Mouse (Mus musculus) adrenal gland, adult (tissue): ENCODE data around the gene Txndc2.
A peak's percentile ranks its signal among the peaks of the same experiment; 100 is the strongest.

ENCODE experiments used
- DNase-seq, 2 experiments: peaks; one replicate each; pipeline ENCODE4 v3.0.0; 2022 to 2023; ENCODE audit warnings: low spot score in 1 of 2; ENCODE audit not compliant: inconsistent age in 2 of 2

The Txndc2 gene

GRCm38 (mm10) chr17:65613463-65614412, 28.2 kb downstream of the Txndc2 start, which contains the start of gene Vapa:
Vapa (minus strand) TSS chr17:65613555.
- DNase-seq, result peak; percentile 99

- DNase-seq, result no peak
Measured at GRCm38 (mm10) chr17:65613142-65613462, 28.9 kb downstream of the Txndc2 start.

- peak; percentile 73 to 88 for DNase-seq
Measured at GRCm38 (mm10) chr17:65612391-65613141, 29.4 kb downstream of the Txndc2 start.

GRCm38 (mm10) chr17:65611721-65612120, 30.2 kb downstream of the Txndc2 start:
- no peak for DNase-seq

- peak; percentile 24 to 65 for DNase-seq
Measured at GRCm38 (mm10) chr17:65608743-65609142, 33.2 kb downstream of the Txndc2 start.

GRCm38 (mm10) chr17:65608312-65608687, 33.7 kb downstream of the Txndc2 start:
- no peak for DNase-seq

GRCm38 (mm10) chr17:65607574-65608311, 34.2 kb downstream of the Txndc2 start:
- peak in 1 of 2 experiments; percentile 48 for DNase-seq

GRCm38 (mm10) chr17:65606014-65606413, 36.0 kb downstream of the Txndc2 start:
- no peak for DNase-seq

- no peak for DNase-seq
Measured at GRCm38 (mm10) chr17:65604892-65605291, 37.1 kb downstream of the Txndc2 start.

GRCm38 (mm10) chr17:65604315-65604714, 37.7 kb downstream of the Txndc2 start:
- DNase-seq, result peak in 1 of 2 experiments; percentile 59

GRCm38 (mm10) chr17:65597857-65598486, 44.0 kb downstream of the Txndc2 start:
- no peak for DNase-seq

GRCm38 (mm10) chr17:65594687-65595086, 47.3 kb downstream of the Txndc2 start:
- no peak for DNase-seq
